Comparison of ENCODE assay signal across 8 mouse cellular contexts in genomic region chr3:89281579-89282290, GRCm38 (mm10). TPM values are rescaled to one million over a fixed set of nuclear protein-coding genes. Genes with fewer than 3 reads are reported as not detected.
A peak's percentile ranks its signal among the peaks of the same experiment; 100 is the strongest.
DNase-seq lines count a peak whose midpoint lies in the region; ATAC-seq and TF ChIP-seq lines count a peak whose summit lies in the region.

No protein-coding gene starts in this region.

- no peak overlapping the region for H3K9ac ChIP-seq in embryonic facial prominence, embryonic 15.5 days
- peak overlapping the region; percentile 86 for H3K9ac ChIP-seq in heart, embryonic 13.5 days
- H3K9ac ChIP-seq in kidney, postnatal 0 days (ENCODE audit: low read depth, low read length): peak overlapping the region; percentile 77; the same call in 1 of the 2 replicates
- H3K9ac ChIP-seq in liver, embryonic 15.5 days: no peak overlapping the region
- H3K9ac ChIP-seq in stomach, embryonic 15.5 days: no peak overlapping the region

- peak overlapping the region; percentile 64 for H3K4me3 ChIP-seq in embryonic facial prominence, embryonic 15.5 days (replicated peaks)
- H3K4me3 ChIP-seq in heart, embryonic 13.5 days: peak overlapping the region; percentile 66
- no peak overlapping the region for H3K4me3 ChIP-seq in kidney, postnatal 0 days (replicated peaks; ENCODE audit: low read depth, low read length)
- peak overlapping the region; percentile 52 for H3K4me3 ChIP-seq in liver, embryonic 15.5 days (replicated peaks)
- peak overlapping the region; percentile 64 for H3K4me3 ChIP-seq in stomach, embryonic 15.5 days (replicated peaks)

- TF ChIP-seq CTCF in kidney, postnatal 0 days (IDR thresholded peaks at IDR 0.05; ENCODE audit: low read depth): peak; percentile 97

- H3K27ac ChIP-seq in embryonic facial prominence, embryonic 15.5 days (replicated peaks): peak overlapping the region; percentile 91
- H3K27ac ChIP-seq in heart, embryonic 13.5 days (replicated peaks): peak overlapping the region; percentile 63; the same call in 1 of the 2 replicates
- H3K27ac ChIP-seq in kidney, postnatal 0 days: peak overlapping the region; percentile 96
- peak overlapping the region; percentile 48; the same call in 1 of the 2 replicates for H3K27ac ChIP-seq in liver, embryonic 15.5 days (replicated peaks)
- peak overlapping the region; percentile 93 for H3K27ac ChIP-seq in stomach, embryonic 15.5 days

- no peaks in the 10 kb centered on the region for H3K27me3 ChIP-seq in embryonic facial prominence, embryonic 15.5 days
- H3K27me3 ChIP-seq in heart, embryonic 13.5 days (replicated peaks): peaks cover 17% of the 10 kb centered on the region; the same call in 1 of the 2 replicates
- no peaks in the 10 kb centered on the region for H3K27me3 ChIP-seq in kidney, postnatal 0 days (ENCODE audit: insufficient read depth, low read length)
- H3K27me3 ChIP-seq in liver, embryonic 15.5 days: peaks cover 81% of the 10 kb centered on the region
- H3K27me3 ChIP-seq in stomach, embryonic 15.5 days (replicated peaks): no peaks in the 10 kb centered on the region

- peak; percentile 91 to 92 for DNase-seq in B cell, adult 2 months
- peak; percentile 58 to 75 for DNase-seq in adrenal gland, postnatal 4 days (ENCODE audit: low spot score in 2 of 2)
- DNase-seq in kidney, postnatal 0 days (ENCODE audit: low spot score): peak; percentile 89
- peak; percentile 84 for DNase-seq in neural tube, embryonic 10.5 days (ENCODE audit: extremely low spot score, low spot score)

- H3K4me1 ChIP-seq in embryonic facial prominence, embryonic 15.5 days: peaks cover 68% of the 10 kb centered on the region
- peaks cover 42% of the 10 kb centered on the region for H3K4me1 ChIP-seq in heart, embryonic 13.5 days
- peaks cover 16% of the 10 kb centered on the region; the same call in 1 of the 2 replicates for H3K4me1 ChIP-seq in kidney, postnatal 0 days (replicated peaks; ENCODE audit: insufficient read depth, low read length)
- peaks cover 30% of the 10 kb centered on the region for H3K4me1 ChIP-seq in liver, embryonic 15.5 days (replicated peaks)
- peaks cover 42% of the 10 kb centered on the region for H3K4me1 ChIP-seq in stomach, embryonic 15.5 days

- H3K4me2 ChIP-seq in embryonic facial prominence, embryonic 15.5 days (replicated peaks): peak overlapping the region; percentile 95
- H3K4me2 ChIP-seq in heart, embryonic 13.5 days: peak overlapping the region; percentile 94
- peak overlapping the region; percentile 85 for H3K4me2 ChIP-seq in kidney, postnatal 0 days (ENCODE audit: low read length)
- H3K4me2 ChIP-seq in liver, embryonic 15.5 days: peak overlapping the region; percentile 69
- H3K4me2 ChIP-seq in stomach, embryonic 15.5 days: peak overlapping the region; percentile 96

- no peak for ATAC-seq in embryonic facial prominence, embryonic 15.5 days (ENCODE audit: insufficient number of reproducible peaks, low FRiP score, low TSS enrichment, low read depth)
- ATAC-seq in heart, embryonic 13.5 days (ENCODE audit: extremely low read depth, insufficient number of reproducible peaks, low FRiP score, low TSS enrichment): no peak
- ATAC-seq in kidney, postnatal 0 days (replicated peaks; ENCODE audit: low FRiP score, low read depth): no peak
- no peak for ATAC-seq in liver, embryonic 15.5 days (ENCODE audit: insufficient read depth)
- ATAC-seq in stomach, embryonic 15.5 days (ENCODE audit: insufficient read depth, low FRiP score, low read depth): no peak

- no peaks in the 10 kb centered on the region for H3K9me3 ChIP-seq in embryonic facial prominence, embryonic 15.5 days (replicated peaks)
- no peaks in the 10 kb centered on the region for H3K9me3 ChIP-seq in heart, embryonic 13.5 days
- no peaks in the 10 kb centered on the region for H3K9me3 ChIP-seq in kidney, postnatal 0 days (replicated peaks; ENCODE audit: low read length)
- no peaks in the 10 kb centered on the region for H3K9me3 ChIP-seq in liver, embryonic 15.5 days (replicated peaks)
- no peaks in the 10 kb centered on the region for H3K9me3 ChIP-seq in stomach, embryonic 15.5 days

- H3K36me3 ChIP-seq in embryonic facial prominence, embryonic 15.5 days: no peaks in the 10 kb centered on the region
- H3K36me3 ChIP-seq in heart, embryonic 13.5 days: no peaks in the 10 kb centered on the region
- no peaks in the 10 kb centered on the region for H3K36me3 ChIP-seq in kidney, postnatal 0 days (ENCODE audit: insufficient read depth, low read length)
- H3K36me3 ChIP-seq in liver, embryonic 15.5 days (replicated peaks): no peaks in the 10 kb centered on the region
- H3K36me3 ChIP-seq in stomach, embryonic 15.5 days: no peaks in the 10 kb centered on the region

- 10% methylated on average over 20 of the region's 20 CpGs for WGBS in embryonic facial prominence, embryonic 15.5 days
- 11% methylated on average over 20 of the region's 20 CpGs for WGBS in heart, embryonic 13.5 days
- 13% methylated on average over 20 of the region's 20 CpGs for WGBS in kidney, postnatal 0 days
- 13% methylated on average over 20 of the region's 20 CpGs for WGBS in liver, embryonic 15.5 days (ENCODE audit: insufficient replicate concordance)
- 15% methylated on average over 20 of the region's 20 CpGs for WGBS in stomach, embryonic 15.5 days

RNA-seq across cellular contexts. Expression of gene Efna1, which starts 0.8 kb away (rescaled TPM):
- total RNA-seq in adrenal gland, postnatal 4 days (2021): 10 to 100 TPM; 32.1 to 35.2 TPM
- polyA plus RNA-seq in embryonic facial prominence, embryonic 15.5 days (2015; fragmentation: Nextera tagmentation; extraction: Ambion mirVana): 55.8 and 57.4 TPM in 2 replicates
- 33.3 and 38.4 TPM in 2 replicates for polyA plus RNA-seq in heart, embryonic 13.5 days (2015; fragmentation: Nextera tagmentation; extraction: Ambion mirVana)
- 79.5 and 83.5 TPM in 2 replicates for polyA plus RNA-seq in kidney, postnatal 0 days (2015; fragmentation: Nextera tagmentation; extraction: Ambion mirVana)
- 8.9 and 11.2 TPM in 2 replicates for polyA plus RNA-seq in liver, embryonic 15.5 days (2015; fragmentation: Nextera tagmentation; extraction: Ambion mirVana)
- polyA plus RNA-seq in stomach, embryonic 15.5 days (2015; fragmentation: Nextera tagmentation; extraction: Ambion mirVana): 41.4 and 46.1 TPM in 2 replicates

RNA-seq across cellular contexts. Expression of gene Slc50a1, which starts 11.4 kb away (rescaled TPM):
- 10 to 100 TPM; 62.4 to 63.1 TPM for total RNA-seq in adrenal gland, postnatal 4 days (2021)
- 71.8 and 72.2 TPM in 2 replicates for polyA plus RNA-seq in embryonic facial prominence, embryonic 15.5 days (2015; fragmentation: Nextera tagmentation; extraction: Ambion mirVana)
- 40.6 and 40.7 TPM in 2 replicates for polyA plus RNA-seq in heart, embryonic 13.5 days (2015; fragmentation: Nextera tagmentation; extraction: Ambion mirVana)
- 75.8 and 82.2 TPM in 2 replicates for polyA plus RNA-seq in kidney, postnatal 0 days (2015; fragmentation: Nextera tagmentation; extraction: Ambion mirVana)
- polyA plus RNA-seq in liver, embryonic 15.5 days (2015; fragmentation: Nextera tagmentation; extraction: Ambion mirVana): 17.5 and 17.8 TPM in 2 replicates
- polyA plus RNA-seq in stomach, embryonic 15.5 days (2015; fragmentation: Nextera tagmentation; extraction: Ambion mirVana): 74.4 and 75.3 TPM in 2 replicates

RNA-seq across cellular contexts. Expression of gene Dpm3, which starts 22.6 kb away (rescaled TPM):
- total RNA-seq in adrenal gland, postnatal 4 days (2021): 100 to 1,000 TPM; 108 TPM
- 150 and 173 TPM in 2 replicates for polyA plus RNA-seq in embryonic facial prominence, embryonic 15.5 days (2015; fragmentation: Nextera tagmentation; extraction: Ambion mirVana)
- 77.5 and 85.1 TPM in 2 replicates for polyA plus RNA-seq in heart, embryonic 13.5 days (2015; fragmentation: Nextera tagmentation; extraction: Ambion mirVana)
- 148 and 182 TPM in 2 replicates for polyA plus RNA-seq in kidney, postnatal 0 days (2015; fragmentation: Nextera tagmentation; extraction: Ambion mirVana)
- 45.4 and 54.4 TPM in 2 replicates for polyA plus RNA-seq in liver, embryonic 15.5 days (2015; fragmentation: Nextera tagmentation; extraction: Ambion mirVana)
- polyA plus RNA-seq in stomach, embryonic 15.5 days (2015; fragmentation: Nextera tagmentation; extraction: Ambion mirVana): 129 and 132 TPM in 2 replicates

RNA-seq across cellular contexts. Expression of gene Trim46, which starts 35.6 kb away (rescaled TPM):
- total RNA-seq in adrenal gland, postnatal 4 days (2021): 1 to 10 TPM; 3.4 to 4.9 TPM
- 5.0 and 5.9 TPM in 2 replicates for polyA plus RNA-seq in embryonic facial prominence, embryonic 15.5 days (2015; fragmentation: Nextera tagmentation; extraction: Ambion mirVana)
- polyA plus RNA-seq in heart, embryonic 13.5 days (2015; fragmentation: Nextera tagmentation; extraction: Ambion mirVana): 0.70 and 0.76 TPM in 2 replicates
- polyA plus RNA-seq in kidney, postnatal 0 days (2015; fragmentation: Nextera tagmentation; extraction: Ambion mirVana): 2.7 and 3.7 TPM in 2 replicates
- polyA plus RNA-seq in liver, embryonic 15.5 days (2015; fragmentation: Nextera tagmentation; extraction: Ambion mirVana): 0.23 and 0.31 TPM in 2 replicates
- 4.6 and 5.9 TPM in 2 replicates for polyA plus RNA-seq in stomach, embryonic 15.5 days (2015; fragmentation: Nextera tagmentation; extraction: Ambion mirVana)

RNA-seq across cellular contexts. Expression of gene Krtcap2, which starts 36.0 kb away (rescaled TPM):
- total RNA-seq in adrenal gland, postnatal 4 days (2021): 100 to 1,000 TPM; 120 to 130 TPM
- 294 and 310 TPM in 2 replicates for polyA plus RNA-seq in embryonic facial prominence, embryonic 15.5 days (2015; fragmentation: Nextera tagmentation; extraction: Ambion mirVana)
- 216 and 229 TPM in 2 replicates for polyA plus RNA-seq in heart, embryonic 13.5 days (2015; fragmentation: Nextera tagmentation; extraction: Ambion mirVana)
- 328 and 371 TPM in 2 replicates for polyA plus RNA-seq in kidney, postnatal 0 days (2015; fragmentation: Nextera tagmentation; extraction: Ambion mirVana)
- 116 and 126 TPM in 2 replicates for polyA plus RNA-seq in liver, embryonic 15.5 days (2015; fragmentation: Nextera tagmentation; extraction: Ambion mirVana)
- 374 and 406 TPM in 2 replicates for polyA plus RNA-seq in stomach, embryonic 15.5 days (2015; fragmentation: Nextera tagmentation; extraction: Ambion mirVana)

Comparison
In these comparisons a context has a peak if more than half of its experiments do, and no peak if none do; other contexts are left out.
1. H3K9ac ChIP-seq: peak in heart, embryonic 13.5 days (single experiment) and kidney, postnatal 0 days (single experiment); none in embryonic facial prominence, embryonic 15.5 days (single experiment), liver, embryonic 15.5 days (single experiment) and stomach, embryonic 15.5 days (single experiment).
2. Peak in every context shown above with its lines, with median percentiles within 50 percentile points of each other: DNase-seq, H3K27ac ChIP-seq and H3K4me2 ChIP-seq.